Mouse (Mus musculus): ENCODE measurements around the gene Sebox.

DNA sequence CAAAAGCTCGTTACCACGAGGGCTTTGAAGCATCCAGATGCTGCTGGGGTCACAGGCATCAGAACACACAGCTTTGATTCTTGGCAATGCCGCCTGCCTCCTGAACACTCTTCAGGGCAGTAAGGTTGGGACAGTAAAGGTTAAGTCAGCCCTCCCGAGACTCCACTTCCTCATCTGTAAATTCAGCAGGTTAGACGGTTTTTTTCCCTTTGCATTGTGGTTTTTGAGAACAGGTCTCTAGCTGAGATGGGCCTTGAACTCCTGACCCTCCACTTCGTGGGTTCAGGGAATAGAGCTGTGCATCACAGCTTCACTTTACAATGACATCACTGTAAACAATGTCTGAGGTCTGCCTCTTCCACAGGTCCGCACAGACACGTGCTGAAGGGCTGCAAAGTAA is 41.9 kb downstream of the Sebox start:
- TF ChIP-seq CTCF (IDR thresholded peaks at IDR 0.05; ENCODE audit: control insufficient read depth, insufficient read depth, insufficient replicate concordance, low read depth, low read length) (no peak), POLR2A (IDR thresholded peaks at IDR 0.05; ENCODE audit: control insufficient read depth, low read depth, low read length) (no peak)
